Mouse (Mus musculus): Measurements from ENCODE around the gene Zfp597. TPM values are rescaled to one million over a fixed set of nuclear protein-coding genes. Genes with fewer than 3 reads are reported as not detected.

Gene Zfp597
- polyA plus RNA-seq, 1 experiment from 2014 or later = 7.5 TPM

DNA sequence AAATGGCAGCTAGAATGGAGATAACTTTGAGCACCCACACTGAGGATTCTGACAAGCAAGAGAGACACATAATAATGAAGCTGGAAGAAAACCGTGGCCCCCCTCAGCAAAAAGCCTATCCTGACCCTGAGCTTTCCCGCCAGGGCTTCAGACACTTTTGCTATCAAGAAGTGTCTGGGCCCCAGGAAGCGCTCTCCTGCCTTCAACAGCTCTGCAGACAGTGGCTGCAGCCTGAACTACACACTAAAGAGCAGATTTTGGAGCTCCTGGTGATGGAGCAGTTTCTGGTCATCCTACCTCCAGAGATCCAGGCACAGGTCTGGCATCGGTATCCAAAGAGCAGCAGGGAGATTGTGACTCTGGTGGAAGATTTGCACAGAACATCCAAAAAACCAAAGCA is 36.5 kb downstream of the Zfp597 start:
- H3K4me2 ChIP-seq (ENCODE audit: low read depth, low read length) = peak overlapping the region; percentile 58
- H3K36me3 ChIP-seq (ENCODE audit: control insufficient read depth, insufficient read depth, low read length) = no peaks in the 10 kb centered on the region
- H3K4me1 ChIP-seq (ENCODE audit: control insufficient read depth, insufficient read depth, low read length) = peaks cover 7% of the 10 kb centered on the region; the same call in 1 of the 2 replicates
- peak overlapping the region; percentile 80 for H3K4me3 ChIP-seq (replicated peaks; ENCODE audit: low read length)
- no peaks in the 10 kb centered on the region for H3K27me3 ChIP-seq (ENCODE audit: control insufficient read depth, insufficient read depth, low read length)
- 66% methylated on average over 4 of the region's 4 CpGs for WGBS
- no peak overlapping the region for H3K27ac ChIP-seq (ENCODE audit: low read length)
- H3K9ac ChIP-seq (ENCODE audit: low read length) = peak overlapping the region; percentile 87
- H3K9me3 ChIP-seq (replicated peaks; ENCODE audit: control insufficient read depth, low read length) = no peaks in the 10 kb centered on the region
- no peak for ATAC-seq (ENCODE audit: insufficient read depth, low FRiP score)

DNA sequence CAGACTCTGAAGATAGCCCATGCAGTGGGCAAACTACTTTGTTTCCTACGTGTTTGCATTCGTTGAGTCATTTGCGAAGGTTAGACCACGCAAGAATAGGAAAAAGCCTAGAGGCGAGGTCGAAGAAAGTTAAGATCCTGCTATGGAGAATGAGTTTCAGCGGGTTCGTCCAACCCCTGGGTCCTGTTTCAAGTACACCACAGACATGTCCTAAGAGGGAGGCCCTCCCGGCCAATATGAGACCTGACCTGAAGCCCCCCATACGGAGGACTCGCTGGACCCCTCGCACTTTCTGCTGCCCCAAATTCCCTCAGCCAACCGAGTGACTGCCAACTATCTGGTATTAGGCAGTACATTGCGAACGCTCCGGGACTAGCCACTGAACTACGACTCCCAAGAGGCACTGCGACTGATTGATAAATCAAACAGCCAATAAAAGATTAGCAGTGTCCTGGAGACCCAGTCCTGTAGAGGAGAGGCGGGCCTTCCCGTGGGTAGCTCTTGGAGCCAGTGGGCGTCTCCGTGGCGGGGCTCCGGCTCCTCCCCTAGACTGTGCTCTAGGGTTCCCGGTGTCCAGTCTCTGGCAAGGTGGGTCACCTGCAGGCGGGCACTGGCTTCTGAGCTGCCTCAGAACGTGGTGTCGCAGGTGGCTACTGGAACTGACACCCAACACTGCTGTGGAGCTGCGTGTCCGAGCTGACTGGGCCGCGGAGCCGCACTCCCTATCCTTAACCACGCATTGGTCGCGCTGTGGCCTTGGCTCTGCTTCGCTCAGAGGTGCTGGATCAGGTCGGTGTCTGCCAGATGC is 37.4 kb downstream of the Zfp597 start, which contains the start of gene Zfp174:
Gene Zfp174 (plus strand): TSS at position 558 of the 808 bp plus-strand sequence.
- Histone ChIP-seq H3K27me3 (ENCODE audit: control insufficient read depth, insufficient read depth, low read length) (no peaks in the 10 kb centered on the region), H3K9me3 (replicated peaks; ENCODE audit: control insufficient read depth, low read length) (no peaks in the 10 kb centered on the region), H3K27ac (ENCODE audit: low read length) (no peak within 1 kb of the TSS), H3K4me3 (replicated peaks; ENCODE audit: low read length) (peak within 1 kb of the TSS; percentile 80), H3K9ac (ENCODE audit: low read length) (peak within 1 kb of the TSS; percentile 87), H3K4me1 (ENCODE audit: control insufficient read depth, insufficient read depth, low read length) (peaks cover 7% of the 10 kb centered on the region; the same call in 1 of the 2 replicates), H3K4me2 (ENCODE audit: low read depth, low read length) (peak within 1 kb of the TSS; percentile 58), H3K36me3 (ENCODE audit: control insufficient read depth, insufficient read depth, low read length) (no peaks in the 10 kb centered on the region)
- 3% methylated on average over 38 of the region's 38 CpGs for WGBS
- peak; percentile 100 for ATAC-seq (ENCODE audit: insufficient read depth, low FRiP score)

DNA sequence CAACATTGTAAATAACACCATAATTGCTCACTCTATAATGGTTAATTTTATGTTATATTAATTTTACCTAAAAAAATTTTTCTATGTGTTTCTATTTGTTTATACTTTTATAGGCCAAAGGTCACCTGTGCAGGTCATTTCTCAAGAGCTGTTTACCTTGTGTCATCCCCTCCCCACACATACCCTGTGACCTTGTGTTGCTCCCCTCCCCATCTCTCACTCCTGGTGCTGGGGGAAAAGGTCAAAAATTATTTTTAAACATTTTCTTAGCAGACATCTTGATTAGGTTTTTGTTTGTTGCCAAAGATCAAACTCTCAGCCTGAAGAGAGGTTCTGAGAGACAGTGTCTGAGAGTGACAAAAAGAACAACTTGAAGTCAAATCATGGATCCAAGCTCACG is 40.6 kb downstream of the Zfp597 start:
- Histone ChIP-seq H3K9ac (ENCODE audit: low read length) (no peak overlapping the region), H3K27ac (ENCODE audit: low read length) (no peak overlapping the region), H3K36me3 (ENCODE audit: control insufficient read depth, insufficient read depth, low read length) (no peaks in the 10 kb centered on the region), H3K27me3 (ENCODE audit: control insufficient read depth, insufficient read depth, low read length) (no peaks in the 10 kb centered on the region), H3K4me3 (replicated peaks; ENCODE audit: low read length) (no peak overlapping the region), H3K9me3 (replicated peaks; ENCODE audit: control insufficient read depth, low read length) (no peaks in the 10 kb centered on the region), H3K4me2 (ENCODE audit: low read depth, low read length) (no peak overlapping the region), H3K4me1 (ENCODE audit: control insufficient read depth, insufficient read depth, low read length) (peaks cover 7% of the 10 kb centered on the region; the same call in 1 of the 2 replicates)
- 61% methylated on average over 1 of the region's 1 CpGs for WGBS
- no peak for ATAC-seq (ENCODE audit: insufficient read depth, low FRiP score)

DNA sequence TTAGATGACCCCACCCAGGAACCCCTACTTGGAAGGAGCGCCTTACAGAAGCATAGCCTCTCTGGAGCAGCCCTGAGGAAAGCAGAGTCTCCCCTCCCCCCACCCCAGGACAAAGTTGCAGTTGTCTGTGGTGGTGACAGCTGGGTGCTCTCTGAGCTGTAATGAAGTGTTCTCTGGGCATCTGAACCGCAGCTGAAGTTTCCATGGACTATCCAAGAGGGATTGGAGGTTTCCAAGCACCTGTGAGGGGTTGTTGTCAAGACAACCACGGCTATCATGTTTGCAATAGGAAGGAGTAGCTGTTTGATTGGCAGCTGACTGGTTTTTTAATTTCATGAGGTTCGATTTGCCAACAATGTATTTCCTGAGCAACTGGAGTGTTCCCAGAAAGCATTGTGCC is 41.4 kb downstream of the Zfp597 start:
- 24% methylated on average over 4 of the region's 4 CpGs for whole genome bisulfite sequencing
- no peak for ATAC-seq (ENCODE audit: insufficient read depth, low FRiP score)
- no peak overlapping the region for H3K4me2 ChIP-seq (ENCODE audit: low read depth, low read length)
- H3K4me3 ChIP-seq (replicated peaks; ENCODE audit: low read length) = no peak overlapping the region
- no peaks in the 10 kb centered on the region for H3K36me3 ChIP-seq (ENCODE audit: control insufficient read depth, insufficient read depth, low read length)
- H3K27ac ChIP-seq (ENCODE audit: low read length) = no peak overlapping the region
- H3K9me3 ChIP-seq (replicated peaks; ENCODE audit: control insufficient read depth, low read length) = no peaks in the 10 kb centered on the region
- H3K9ac ChIP-seq (ENCODE audit: low read length) = no peak overlapping the region
- peaks cover 6% of the 10 kb centered on the region; the same call in 1 of the 2 replicates for H3K4me1 ChIP-seq (ENCODE audit: control insufficient read depth, insufficient read depth, low read length)
- H3K27me3 ChIP-seq (ENCODE audit: control insufficient read depth, insufficient read depth, low read length) = no peaks in the 10 kb centered on the region

DNA sequence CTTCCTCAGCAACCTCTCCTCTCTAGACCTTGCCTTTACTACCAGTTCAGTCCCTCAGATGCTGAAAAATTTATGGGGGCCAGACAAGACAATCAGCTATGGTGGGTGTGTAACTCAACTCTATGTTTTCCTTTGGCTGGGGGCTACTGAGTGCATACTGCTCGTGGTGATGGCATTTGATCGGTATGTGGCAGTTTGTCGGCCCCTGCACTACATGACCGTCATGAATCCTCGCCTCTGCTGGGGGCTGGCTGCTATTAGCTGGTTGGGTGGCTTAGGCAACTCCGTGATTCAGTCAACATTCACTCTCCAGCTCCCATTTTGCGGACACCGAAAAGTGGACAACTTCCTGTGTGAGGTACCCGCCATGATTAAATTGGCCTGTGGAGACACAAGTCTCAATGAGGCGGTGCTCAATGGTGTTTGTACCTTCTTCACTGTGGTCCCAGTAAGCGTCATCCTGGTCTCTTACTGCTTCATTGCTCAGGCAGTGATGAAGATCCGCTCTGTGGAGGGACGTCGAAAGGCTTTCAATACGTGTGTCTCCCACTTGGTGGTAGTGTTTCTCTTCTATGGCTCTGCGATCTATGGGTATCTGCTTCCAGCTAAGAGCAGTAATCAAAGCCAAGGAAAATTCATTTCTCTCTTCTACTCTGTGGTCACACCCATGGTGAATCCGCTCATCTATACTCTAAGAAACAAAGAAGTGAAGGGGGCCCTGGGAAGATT is 45.0 kb downstream of the Zfp597 start:
- WGBS = 56% methylated on average over 17 of the region's 17 CpGs
- 0 out of 2 replicates have a peak, but pooled peaks have one; percentile 37 for ATAC-seq (ENCODE audit: insufficient read depth, low FRiP score)
- Histone ChIP-seq H3K4me1 (ENCODE audit: control insufficient read depth, insufficient read depth, low read length) (no peaks in the 10 kb centered on the region), H3K9ac (ENCODE audit: low read length) (no peak overlapping the region), H3K27me3 (ENCODE audit: control insufficient read depth, insufficient read depth, low read length) (no peaks in the 10 kb centered on the region), H3K4me2 (ENCODE audit: low read depth, low read length) (no peak overlapping the region), H3K9me3 (replicated peaks; ENCODE audit: control insufficient read depth, low read length) (no peaks in the 10 kb centered on the region), H3K36me3 (ENCODE audit: control insufficient read depth, insufficient read depth, low read length) (no peaks in the 10 kb centered on the region), H3K4me3 (replicated peaks; ENCODE audit: low read length) (no peak overlapping the region), H3K27ac (ENCODE audit: low read length) (no peak overlapping the region)

DNA sequence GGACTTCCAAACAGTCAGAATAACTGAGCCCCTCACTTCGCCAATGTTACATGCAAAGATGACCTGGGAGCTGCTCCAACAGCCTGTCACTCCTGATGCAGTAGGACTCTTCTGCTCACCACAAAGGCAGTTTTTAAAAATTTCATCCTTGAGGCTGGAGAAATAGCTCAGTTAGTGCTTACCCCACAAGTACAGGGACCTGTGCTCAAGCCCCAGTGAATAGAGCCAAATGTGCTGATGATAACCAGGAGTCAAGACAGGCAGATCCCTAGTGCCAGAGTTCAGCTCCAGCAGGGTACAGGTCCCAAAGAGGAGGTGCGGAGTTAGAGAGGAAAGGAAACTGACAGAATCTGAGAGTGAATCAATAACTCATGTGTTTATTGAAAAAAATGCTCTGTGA is 48.9 kb downstream of the Zfp597 start:
- ATAC-seq (ENCODE audit: insufficient read depth, low FRiP score) = no peak
- H3K4me2 ChIP-seq (ENCODE audit: low read depth, low read length) = no peak overlapping the region
- H3K36me3 ChIP-seq (ENCODE audit: control insufficient read depth, insufficient read depth, low read length) = no peaks in the 10 kb centered on the region
- no peak overlapping the region for H3K27ac ChIP-seq (ENCODE audit: low read length)
- no peak overlapping the region for H3K4me3 ChIP-seq (replicated peaks; ENCODE audit: low read length)
- no peak overlapping the region for H3K9ac ChIP-seq (ENCODE audit: low read length)
- no peaks in the 10 kb centered on the region for H3K9me3 ChIP-seq (replicated peaks; ENCODE audit: control insufficient read depth, low read length)
- no peaks in the 10 kb centered on the region for H3K27me3 ChIP-seq (ENCODE audit: control insufficient read depth, insufficient read depth, low read length)
- 75% methylated on average over 2 of the region's 2 CpGs for WGBS
- no peaks in the 10 kb centered on the region for H3K4me1 ChIP-seq (ENCODE audit: control insufficient read depth, insufficient read depth, low read length)

DNA sequence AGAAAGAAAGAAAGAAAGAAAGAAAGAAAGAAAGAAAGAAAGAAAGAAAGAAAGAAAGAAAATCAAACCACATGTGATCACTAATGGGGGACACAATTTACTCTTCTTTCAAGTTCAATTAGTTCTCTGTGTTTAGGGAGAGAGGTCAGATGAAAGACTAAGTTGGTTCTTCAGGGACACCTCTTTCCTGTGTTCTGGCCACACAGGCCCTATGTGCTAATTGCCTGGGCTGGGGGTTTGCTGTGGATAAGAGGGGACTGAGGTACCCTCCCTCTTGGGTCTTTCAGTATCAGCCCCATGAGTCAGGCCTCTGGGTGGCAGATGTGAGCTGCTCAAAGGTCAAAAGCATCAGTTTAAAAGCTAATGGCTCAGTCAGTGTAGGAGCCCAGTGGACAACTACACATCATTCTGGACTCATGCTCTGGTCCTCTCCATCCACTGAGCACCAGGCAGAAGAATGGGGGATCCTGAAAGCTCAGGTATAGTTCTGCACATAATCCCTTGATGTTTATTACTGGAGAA is 53.7 kb downstream of the Zfp597 start, which contains the start of gene Olfr15:
Gene Olfr15 (plus strand): TSS at position 291 of the 522 bp plus-strand sequence.
- no peak within 1 kb of the TSS for H3K27ac ChIP-seq (ENCODE audit: low read length)
- H3K9me3 ChIP-seq (replicated peaks; ENCODE audit: control insufficient read depth, low read length) = no peaks in the 10 kb centered on the region
- no peaks in the 10 kb centered on the region for H3K4me1 ChIP-seq (ENCODE audit: control insufficient read depth, insufficient read depth, low read length)
- H3K4me3 ChIP-seq (replicated peaks; ENCODE audit: low read length) = no peak within 1 kb of the TSS
- ATAC-seq (ENCODE audit: insufficient read depth, low FRiP score) = no peak
- no peaks in the 10 kb centered on the region for H3K27me3 ChIP-seq (ENCODE audit: control insufficient read depth, insufficient read depth, low read length)
- H3K9ac ChIP-seq (ENCODE audit: low read length) = no peak within 1 kb of the TSS
- no peaks in the 10 kb centered on the region for H3K36me3 ChIP-seq (ENCODE audit: control insufficient read depth, insufficient read depth, low read length)
- no peak within 1 kb of the TSS for H3K4me2 ChIP-seq (ENCODE audit: low read depth, low read length)

DNA sequence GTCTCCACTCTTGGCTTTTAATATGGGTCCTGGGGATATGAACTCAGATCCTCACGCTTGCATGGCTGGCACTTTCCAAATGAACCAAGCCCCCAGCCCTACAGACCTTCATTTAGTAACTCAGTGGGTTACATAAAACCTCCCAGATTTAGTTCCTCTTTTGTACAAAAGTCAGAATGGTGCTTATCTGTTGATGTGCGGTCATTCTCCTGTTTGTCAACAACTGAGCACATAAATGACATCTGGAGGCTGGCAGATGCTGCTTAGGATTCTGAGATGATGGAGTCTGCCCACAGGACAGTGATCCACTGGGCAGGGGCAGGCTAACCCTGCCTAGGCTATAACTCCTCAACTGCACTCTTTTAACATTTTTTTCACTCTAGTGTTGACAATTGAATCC is 54.6 kb downstream of the Zfp597 start:
- Histone ChIP-seq H3K4me2 (ENCODE audit: low read depth, low read length) (no peak overlapping the region), H3K9me3 (replicated peaks; ENCODE audit: control insufficient read depth, low read length) (no peaks in the 10 kb centered on the region), H3K36me3 (ENCODE audit: control insufficient read depth, insufficient read depth, low read length) (no peaks in the 10 kb centered on the region), H3K27me3 (ENCODE audit: control insufficient read depth, insufficient read depth, low read length) (no peaks in the 10 kb centered on the region), H3K9ac (ENCODE audit: low read length) (no peak overlapping the region), H3K27ac (ENCODE audit: low read length) (no peak overlapping the region), H3K4me1 (ENCODE audit: control insufficient read depth, insufficient read depth, low read length) (no peaks in the 10 kb centered on the region), H3K4me3 (replicated peaks; ENCODE audit: low read length) (no peak overlapping the region)
- 90% methylated on average over 2 of the region's 2 CpGs for WGBS
- no peak for ATAC-seq (ENCODE audit: insufficient read depth, low FRiP score)

DNA sequence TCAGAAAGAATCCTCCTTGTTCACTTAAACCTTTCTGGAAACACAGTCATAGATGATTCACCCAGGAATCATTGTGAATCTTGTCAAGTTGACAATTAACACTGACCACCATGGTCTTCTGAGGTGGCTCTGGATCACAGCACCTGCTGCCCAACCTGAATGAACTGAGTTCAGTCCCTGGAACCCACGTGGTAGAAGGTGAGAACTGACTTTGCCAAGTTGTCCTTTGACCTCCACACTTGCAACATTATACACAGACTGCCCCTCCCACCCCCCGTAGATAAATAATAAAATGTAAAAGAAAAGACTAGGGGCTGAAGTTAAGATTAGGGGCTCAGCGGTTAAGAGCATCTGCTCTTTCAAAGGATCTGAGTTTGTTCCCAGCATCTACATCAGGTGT is 56.3 kb downstream of the Zfp597 start:
- no peak overlapping the region for H3K27ac ChIP-seq (ENCODE audit: low read length)
- H3K27me3 ChIP-seq (ENCODE audit: control insufficient read depth, insufficient read depth, low read length) = no peaks in the 10 kb centered on the region
- H3K4me2 ChIP-seq (ENCODE audit: low read depth, low read length) = no peak overlapping the region
- H3K4me3 ChIP-seq (replicated peaks; ENCODE audit: low read length) = no peak overlapping the region
- no peak for ATAC-seq (ENCODE audit: insufficient read depth, low FRiP score)
- 48% methylated on average over 3 of the region's 3 CpGs for WGBS
- H3K4me1 ChIP-seq (ENCODE audit: control insufficient read depth, insufficient read depth, low read length) = no peaks in the 10 kb centered on the region
- H3K9ac ChIP-seq (ENCODE audit: low read length) = no peak overlapping the region
- no peaks in the 10 kb centered on the region for H3K36me3 ChIP-seq (ENCODE audit: control insufficient read depth, insufficient read depth, low read length)
- H3K9me3 ChIP-seq (replicated peaks; ENCODE audit: control insufficient read depth, low read length) = no peaks in the 10 kb centered on the region
